Mouse (Mus musculus): ENCODE data around the gene Dpep3. TPM values are rescaled to one million over a fixed set of nuclear protein-coding genes. Genes with fewer than 3 reads are reported as not detected.
A peak's percentile ranks its signal among the peaks of the same experiment; 100 is the strongest.

Gene Dpep3
- total and polyA plus RNA-seq, 3 experiments: 0.23 TPM; not detected in 2

DNA sequence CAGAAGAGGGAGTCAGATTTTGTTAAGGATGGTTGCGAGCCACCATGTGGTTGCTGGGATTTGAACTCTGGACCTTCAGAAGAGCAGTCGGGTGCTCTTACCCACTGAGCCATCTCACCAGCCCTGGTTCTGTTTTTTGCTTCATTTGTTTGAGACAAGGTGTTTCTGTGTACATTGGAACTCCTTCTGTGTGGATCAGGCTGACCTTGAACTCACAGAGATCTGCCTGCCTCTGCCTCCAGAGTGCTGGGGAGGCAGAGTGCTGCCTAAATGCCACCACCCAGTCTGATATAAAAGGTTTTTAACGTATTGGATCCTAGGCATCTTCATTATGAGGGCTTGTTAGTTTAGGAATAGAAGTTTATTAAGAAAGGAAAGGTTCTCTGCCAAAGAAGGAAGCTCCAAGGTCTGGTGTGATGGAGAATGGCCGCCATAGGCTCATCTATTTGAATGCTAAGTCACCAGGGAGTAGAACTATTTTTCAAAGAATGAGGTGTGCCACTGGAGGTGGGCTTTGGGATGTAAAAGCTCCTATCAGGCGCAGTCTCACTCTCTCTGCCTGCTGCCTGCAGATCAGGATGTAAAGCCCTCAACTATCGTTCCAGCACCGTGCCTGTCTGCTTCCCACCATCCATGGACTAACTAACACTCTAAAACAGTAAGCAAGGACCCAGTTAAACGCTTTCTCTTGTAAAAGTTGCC is 8.1 kb downstream of the Dpep3 start:
- TF ChIP-seq POLR2A (IDR thresholded peaks at IDR 0.05; ENCODE audit: insufficient read depth, low read depth, low read length) (no peak), CTCF (IDR thresholded peaks at IDR 0.05) (no peak), EP300 (IDR thresholded peaks at IDR 0.05; ENCODE audit: insufficient read depth, low read depth, low read length) (no peak)

GRCm38 (mm10) chr8:105969367-105969766 is 9.9 kb downstream of the Dpep3 start:
- Histone ChIP-seq H3K9ac (ENCODE audit: low read depth, low read length) (no peak overlapping the region), H3K4me3 (no peak overlapping the region), H3K27ac (no peak overlapping the region), H3K36me3 (ENCODE audit: control insufficient read depth, insufficient read depth, low read length) (no peaks in the 10 kb centered on the region), H3K79me2 (replicated peaks; ENCODE audit: control insufficient read depth, insufficient read depth, low read length) (peaks cover 1% of the 10 kb centered on the region; the same call in 1 of the 2 replicates), H3K4me1 (ENCODE audit: control insufficient read depth, insufficient read depth, low read length) (peaks cover 10% of the 10 kb centered on the region), H3K27me3 (ENCODE audit: control insufficient read depth, insufficient read depth, low read length) (no peaks in the 10 kb centered on the region)
- no peak for DNase-seq
- WGBS: 69% methylated on average over 1 of the region's 1 CpGs
- intact Hi-C loops (cut with DNase I): no loop called here
- TF ChIP-seq EP300 (IDR thresholded peaks at IDR 0.05; ENCODE audit: insufficient read depth, low read depth, low read length) (no peak), POLR2A (IDR thresholded peaks at IDR 0.05; ENCODE audit: insufficient read depth, low read depth, low read length) (no peak), CTCF (IDR thresholded peaks at IDR 0.05) (no peak)

More for the DNA sequence above, 8.1 kb downstream of the Dpep3 start:
- intact Hi-C loops (cut with DNase I): no loop called here
- WGBS: 80% methylated on average over 8 of the region's 8 CpGs
- Histone ChIP-seq H3K4me3 (no peak overlapping the region), H3K27ac (no peak overlapping the region), H3K27me3 (ENCODE audit: control insufficient read depth, insufficient read depth, low read length) (no peaks in the 10 kb centered on the region), H3K36me3 (ENCODE audit: control insufficient read depth, insufficient read depth, low read length) (no peaks in the 10 kb centered on the region), H3K9ac (ENCODE audit: low read depth, low read length) (no peak overlapping the region), H3K4me1 (ENCODE audit: control insufficient read depth, insufficient read depth, low read length) (peaks cover 4% of the 10 kb centered on the region), H3K79me2 (replicated peaks; ENCODE audit: control insufficient read depth, insufficient read depth, low read length) (no peaks in the 10 kb centered on the region)
- no peak for DNase-seq

- H3K9ac ChIP-seq (ENCODE audit: low read depth, low read length): no peak overlapping the region
- DNase-seq: peak in 1 of 2 experiments; percentile 52
- no peaks in the 10 kb centered on the region for H3K27me3 ChIP-seq (ENCODE audit: control insufficient read depth, insufficient read depth, low read length)
- peak overlapping the region; percentile 95 for H3K4me3 ChIP-seq
- 13% methylated on average over 19 of the region's 19 CpGs for WGBS
- peak overlapping the region; percentile 95 for H3K27ac ChIP-seq
- intact Hi-C loops (cut with DNase I): no loop called here
- H3K36me3 ChIP-seq (ENCODE audit: control insufficient read depth, insufficient read depth, low read length): no peaks in the 10 kb centered on the region
- no peak for TF ChIP-seq CTCF (IDR thresholded peaks at IDR 0.05)
- TF ChIP-seq POLR2A (IDR thresholded peaks at IDR 0.05; ENCODE audit: insufficient read depth, low read depth, low read length): no peak
- no peak for TF ChIP-seq EP300 (IDR thresholded peaks at IDR 0.05; ENCODE audit: insufficient read depth, low read depth, low read length)
- H3K79me2 ChIP-seq (replicated peaks; ENCODE audit: control insufficient read depth, insufficient read depth, low read length): peaks cover 1% of the 10 kb centered on the region; the same call in 1 of the 2 replicates
- H3K4me1 ChIP-seq (ENCODE audit: control insufficient read depth, insufficient read depth, low read length): peaks cover 15% of the 10 kb centered on the region
Observed at GRCm38 (mm10) chr8:105966692-105967311, 12.4 kb downstream of the Dpep3 start.

GRCm38 (mm10) chr8:105965905-105966341 is 13.3 kb downstream of the Dpep3 start, which contains the start of gene Slc12a4:
Gene Slc12a4 (minus strand): TSS chr8:105966097.
- H3K4me1 ChIP-seq (ENCODE audit: control insufficient read depth, insufficient read depth, low read length): peaks cover 15% of the 10 kb centered on the region
- 1% methylated on average over 40 of the region's 47 CpGs for WGBS

DNA sequence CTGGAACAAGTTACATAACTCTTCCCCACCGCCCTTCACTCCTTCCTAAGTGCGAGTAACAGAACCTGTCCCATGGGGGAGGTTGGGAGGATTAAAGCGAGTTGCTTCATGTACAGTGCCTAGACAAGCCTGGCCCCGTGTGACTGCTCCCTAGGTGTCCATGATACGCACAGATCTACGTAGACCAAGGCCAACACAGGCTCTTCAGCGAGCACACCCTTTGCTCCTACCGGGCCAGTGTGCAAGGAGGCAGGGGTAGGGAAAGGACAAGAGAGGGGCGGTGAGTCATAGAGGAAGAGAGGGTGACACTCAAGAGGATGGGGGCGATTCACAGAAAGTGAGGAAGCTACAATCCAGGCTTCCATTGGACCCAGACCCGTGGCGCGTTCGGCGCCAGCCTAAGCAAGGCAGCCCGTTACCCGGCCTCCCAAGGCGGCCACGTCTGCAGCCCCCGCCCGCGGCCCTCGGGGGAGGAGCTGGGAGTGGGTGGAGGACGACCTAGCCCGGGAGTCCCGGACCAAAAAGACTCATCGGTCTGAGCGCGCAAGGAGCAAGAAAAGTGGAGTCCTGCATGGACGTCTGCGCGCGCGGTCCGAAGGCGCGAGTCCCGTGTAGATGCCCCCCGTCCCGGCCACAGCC is 13.8 kb downstream of the Dpep3 start:
- TF ChIP-seq EP300 (IDR thresholded peaks at IDR 0.05; ENCODE audit: insufficient read depth, low read depth, low read length): no peak; the same call in 1 of the 2 replicates
- TF ChIP-seq POLR2A (IDR thresholded peaks at IDR 0.05; ENCODE audit: insufficient read depth, low read depth, low read length): no peak; the same call in 1 of the 2 replicates
- TF ChIP-seq CTCF (IDR thresholded peaks at IDR 0.05): no peak
- Histone ChIP-seq H3K27me3 (ENCODE audit: control insufficient read depth, insufficient read depth, low read length) (no peaks in the 10 kb centered on the region), H3K27ac (peak overlapping the region; percentile 95), H3K4me1 (ENCODE audit: control insufficient read depth, insufficient read depth, low read length) (peaks cover 16% of the 10 kb centered on the region), H3K79me2 (replicated peaks; ENCODE audit: control insufficient read depth, insufficient read depth, low read length) (peaks cover 1% of the 10 kb centered on the region; the same call in 1 of the 2 replicates), H3K36me3 (ENCODE audit: control insufficient read depth, insufficient read depth, low read length) (no peaks in the 10 kb centered on the region), H3K4me3 (peak overlapping the region; percentile 95), H3K9ac (ENCODE audit: low read depth, low read length) (peak overlapping the region; percentile 99)
- DNase-seq: no peak
- intact Hi-C loops (cut with DNase I): loop anchor here (2.0 kb wide), 1 partner anchor 27 kb away; the partner anchor contains the start of gene Psmb10
- whole genome bisulfite sequencing: under 1% methylated on average over 40 of the region's 40 CpGs

More at GRCm38 (mm10) chr8:105965905-105966341, 13.3 kb downstream of the Dpep3 start, which contains the start of gene Slc12a4:
- Histone ChIP-seq H3K36me3 (ENCODE audit: control insufficient read depth, insufficient read depth, low read length) (no peaks in the 10 kb centered on the region), H3K27ac (peak within 1 kb of the TSS; percentile 95), H3K27me3 (ENCODE audit: control insufficient read depth, insufficient read depth, low read length) (no peaks in the 10 kb centered on the region), H3K79me2 (replicated peaks; ENCODE audit: control insufficient read depth, insufficient read depth, low read length) (peaks cover 1% of the 10 kb centered on the region; the same call in 1 of the 2 replicates), H3K9ac (ENCODE audit: low read depth, low read length) (peak within 1 kb of the TSS; percentile 99), H3K4me3 (peak within 1 kb of the TSS; percentile 95)
- peak; percentile 91 to 92 for DNase-seq
- TF ChIP-seq CTCF (IDR thresholded peaks at IDR 0.05) (no peak), EP300 (IDR thresholded peaks at IDR 0.05; ENCODE audit: insufficient read depth, low read depth, low read length) (0 out of 2 replicates have a peak, but pooled peaks have one; percentile 25), POLR2A (IDR thresholded peaks at IDR 0.05; ENCODE audit: insufficient read depth, low read depth, low read length) (peak; percentile 79)
- intact Hi-C loops (cut with DNase I): loop anchor here (2.0 kb wide), 1 partner anchor 27 kb away; the partner anchor contains the start of gene Psmb10
